Mouse (Mus musculus) lung, postnatal 0 days (tissue): Measurements from ENCODE around the gene Ltb4r2.

Experiments
- CTCF ChIP-seq: IDR thresholded peaks from 2 replicates; pipeline ENCODE4 v1.5.1; 2016; ENCODE audit warnings: antibody characterized with exemption, mild to moderate bottlenecking
- EP300 ChIP-seq: IDR thresholded peaks from 2 replicates; pipeline ENCODE4 v1.6.1; 2016; ENCODE audit warnings: antibody characterized with exemption, mild to moderate bottlenecking, control low read depth

DNA sequence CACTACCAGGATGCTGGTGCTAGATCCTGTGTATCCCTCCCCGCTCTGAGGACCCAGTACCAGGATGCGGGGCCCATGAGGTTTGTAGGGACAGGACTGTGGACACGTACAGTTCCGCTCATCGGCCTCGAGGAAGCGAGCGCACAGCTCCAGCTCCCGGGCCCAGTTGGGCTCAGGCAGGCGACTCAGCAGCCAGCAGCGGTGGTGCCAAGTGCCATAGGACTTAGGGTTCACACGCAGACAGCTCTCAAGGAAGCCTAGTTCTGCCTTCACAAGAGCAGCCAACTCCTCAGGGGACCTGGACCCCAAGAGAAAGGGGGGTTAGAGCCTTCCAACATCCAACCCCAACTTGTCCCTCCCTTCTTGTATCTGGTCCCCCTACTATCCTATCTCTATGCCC is 40.6 kb upstream of the Ltb4r2 start:
- TF ChIP-seq CTCF (no peak), EP300 (no peak)
